Mouse (Mus musculus) liver, embryonic 14.5 days (tissue): ENCODE measurements around the gene Phb2.

Source experiments
- CTCF ChIP-seq: IDR thresholded peaks from 2 replicates; pipeline ENCODE4 v1.5.1; 2016; ENCODE audit warnings: antibody characterized with exemption, low read depth, control low read depth
- EP300 ChIP-seq: IDR thresholded peaks from 2 replicates; pipeline ENCODE4 v1.6.1; 2016; ENCODE audit warnings: antibody characterized with exemption, low read depth

GRCm38 (mm10) chr6:124704417-124704816, 7.7 kb upstream of the Phb2 start:
- TF ChIP-seq CTCF (no peak), EP300 (no peak)
